Mouse (Mus musculus): Measurements from ENCODE around the gene Senp7. TPM values are rescaled to one million over a fixed set of nuclear protein-coding genes. Genes with fewer than 3 reads are reported as not detected.
A peak's percentile ranks its signal among the peaks of the same experiment; 100 is the strongest.

Gene Senp7
- polyA plus RNA-seq, 1 experiment from 2014 or later: 29.6 TPM

DNA sequence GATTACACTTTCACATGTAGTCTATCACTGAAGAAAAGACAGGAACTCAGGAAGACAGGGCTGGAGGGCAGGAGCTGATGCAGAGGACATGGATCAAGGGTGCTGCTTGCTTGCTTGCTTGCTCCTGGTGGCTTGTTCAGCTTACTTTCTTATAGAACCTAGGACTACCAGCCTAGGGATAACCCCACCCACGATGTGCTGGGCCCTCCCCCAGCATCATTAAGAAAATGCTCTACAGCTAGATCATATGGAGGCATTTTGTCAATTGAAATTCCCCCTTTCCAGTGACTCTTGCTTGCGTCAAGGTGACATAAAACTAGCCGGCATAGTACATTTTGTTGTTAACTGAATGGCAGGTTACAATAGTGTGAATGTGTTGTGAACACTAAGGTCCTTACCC, 7.8 kb downstream of the Senp7 start:
- H3K4me3 ChIP-seq (ENCODE audit: low read depth, low read length): no peak overlapping the region
- no peak for TF ChIP-seq CTCF (IDR thresholded peaks at IDR 0.05; ENCODE audit: low read depth)
- ATAC-seq (ENCODE audit: insufficient read depth): no peak
- H3K27ac ChIP-seq (ENCODE audit: low read depth): no peak overlapping the region
- no peak for DNase-seq
- H3K9ac ChIP-seq: no peak overlapping the region
- 81% methylated on average over 3 of the region's 3 CpGs for WGBS
- H3K36me3 ChIP-seq (ENCODE audit: insufficient read depth): no peaks in the 10 kb centered on the region
- no peak overlapping the region for H3K4me2 ChIP-seq
- no peaks in the 10 kb centered on the region for H3K4me1 ChIP-seq (ENCODE audit: insufficient read depth)
- H3K27me3 ChIP-seq (ENCODE audit: insufficient read depth, low read length): no peaks in the 10 kb centered on the region
- H3K9me3 ChIP-seq (ENCODE audit: low read depth, low read length): no peaks in the 10 kb centered on the region

DNA sequence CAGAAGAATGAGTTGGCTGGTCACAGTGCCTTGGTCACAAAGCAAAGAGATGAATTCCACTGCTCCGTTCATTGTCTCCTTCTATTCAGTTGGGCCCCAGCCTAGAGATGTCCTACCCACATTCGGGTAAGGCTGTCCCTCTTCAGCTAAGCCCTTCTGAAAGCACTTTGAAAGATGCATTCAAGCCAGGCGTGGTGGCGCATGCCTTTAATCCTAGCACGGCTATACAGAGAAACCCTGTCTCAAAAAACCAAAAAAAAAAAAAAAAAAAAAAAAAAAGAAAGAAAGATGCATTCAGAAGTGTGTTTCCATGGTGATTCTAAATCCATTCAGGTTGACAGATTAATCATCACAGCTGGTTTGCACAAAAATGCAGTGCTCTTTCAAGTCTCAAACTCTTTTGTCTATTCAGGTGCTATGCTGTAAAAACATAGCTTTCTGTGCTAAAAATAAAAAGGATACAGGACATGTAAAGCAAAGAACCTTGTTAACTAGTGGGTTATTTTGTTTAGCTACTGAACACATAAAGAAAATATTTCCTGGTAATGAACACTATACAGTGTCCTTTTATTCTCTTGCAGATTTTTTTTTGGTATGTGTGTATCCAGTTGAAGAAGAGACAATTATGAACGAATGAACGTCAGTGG, 8.9 kb downstream of the Senp7 start:
- no peak for TF ChIP-seq CTCF (IDR thresholded peaks at IDR 0.05; ENCODE audit: low read depth)
- Histone ChIP-seq H3K27me3 (ENCODE audit: insufficient read depth, low read length) (no peaks in the 10 kb centered on the region), H3K27ac (ENCODE audit: low read depth) (no peak overlapping the region), H3K4me1 (ENCODE audit: insufficient read depth) (no peaks in the 10 kb centered on the region), H3K36me3 (ENCODE audit: insufficient read depth) (no peaks in the 10 kb centered on the region), H3K4me2 (no peak overlapping the region), H3K9me3 (ENCODE audit: low read depth, low read length) (no peaks in the 10 kb centered on the region), H3K9ac (no peak overlapping the region), H3K4me3 (ENCODE audit: low read depth, low read length) (no peak overlapping the region)
- DNase-seq (no peak), ATAC-seq (ENCODE audit: insufficient read depth) (no peak)
- 71% methylated on average over 7 of the region's 7 CpGs for WGBS

DNA sequence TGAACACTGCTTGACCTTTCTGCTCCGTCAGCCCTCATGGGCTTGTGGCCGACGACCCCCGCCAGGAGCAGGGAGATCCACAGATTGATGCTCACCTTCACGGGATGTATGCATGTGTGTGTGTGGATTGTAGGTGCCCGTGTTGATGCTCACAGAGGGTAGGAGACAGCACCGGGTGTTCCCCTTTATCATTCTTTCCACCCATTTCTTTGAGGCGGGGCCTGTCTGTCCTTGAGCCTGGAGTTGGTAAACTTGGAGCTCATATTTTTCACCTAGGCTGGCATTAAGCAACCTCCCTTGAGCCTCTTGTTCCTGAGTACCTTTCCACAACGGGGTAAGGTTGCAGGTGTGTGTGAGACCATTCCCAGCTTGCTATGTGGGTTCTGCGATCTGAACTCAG, 10.0 kb downstream of the Senp7 start:
- Histone ChIP-seq H3K27me3 (ENCODE audit: insufficient read depth, low read length) (no peaks in the 10 kb centered on the region), H3K4me1 (ENCODE audit: insufficient read depth) (no peaks in the 10 kb centered on the region), H3K4me3 (ENCODE audit: low read depth, low read length) (no peak overlapping the region), H3K27ac (ENCODE audit: low read depth) (no peak overlapping the region), H3K4me2 (no peak overlapping the region), H3K9me3 (ENCODE audit: low read depth, low read length) (no peaks in the 10 kb centered on the region), H3K36me3 (ENCODE audit: insufficient read depth) (no peaks in the 10 kb centered on the region), H3K9ac (no peak overlapping the region)
- no peak for DNase-seq
- TF ChIP-seq CTCF (IDR thresholded peaks at IDR 0.05; ENCODE audit: low read depth): no peak
- WGBS: 77% methylated on average over 10 of the region's 10 CpGs
- no peak for ATAC-seq (ENCODE audit: insufficient read depth)

DNA sequence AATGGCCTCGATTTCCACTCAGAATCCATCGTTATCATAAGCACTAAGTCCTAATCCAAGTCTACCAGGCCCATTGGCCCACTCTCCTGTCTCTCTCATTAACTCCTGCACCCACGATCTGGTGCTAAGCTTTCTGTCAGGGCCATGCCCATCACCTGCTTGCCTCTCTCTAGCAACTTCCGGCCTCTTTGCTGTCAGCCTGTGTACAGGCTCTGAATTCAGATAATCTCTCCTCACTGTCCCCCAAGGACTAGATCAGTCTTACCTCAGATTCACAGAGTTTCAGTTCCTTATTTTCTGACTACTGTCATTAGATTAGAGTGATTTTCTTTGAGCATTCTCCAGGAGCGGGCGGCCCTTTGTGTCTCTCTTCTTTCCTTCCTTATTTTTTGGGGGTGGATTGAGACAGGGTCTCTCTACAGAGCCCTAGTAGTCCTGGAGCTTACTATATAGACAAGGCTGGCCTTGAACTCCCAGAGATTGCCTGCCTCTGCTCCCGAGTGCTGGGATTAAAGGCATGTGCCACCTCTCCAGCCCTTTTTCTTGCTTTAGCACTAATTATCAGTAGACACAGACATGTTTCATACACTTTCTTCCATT, 14.0 kb downstream of the Senp7 start:
- TF ChIP-seq CTCF (IDR thresholded peaks at IDR 0.05; ENCODE audit: low read depth): no peak
- 71% methylated on average over 7 of the region's 7 CpGs for WGBS
- no peaks in the 10 kb centered on the region for H3K27me3 ChIP-seq (ENCODE audit: insufficient read depth, low read length)

DNA sequence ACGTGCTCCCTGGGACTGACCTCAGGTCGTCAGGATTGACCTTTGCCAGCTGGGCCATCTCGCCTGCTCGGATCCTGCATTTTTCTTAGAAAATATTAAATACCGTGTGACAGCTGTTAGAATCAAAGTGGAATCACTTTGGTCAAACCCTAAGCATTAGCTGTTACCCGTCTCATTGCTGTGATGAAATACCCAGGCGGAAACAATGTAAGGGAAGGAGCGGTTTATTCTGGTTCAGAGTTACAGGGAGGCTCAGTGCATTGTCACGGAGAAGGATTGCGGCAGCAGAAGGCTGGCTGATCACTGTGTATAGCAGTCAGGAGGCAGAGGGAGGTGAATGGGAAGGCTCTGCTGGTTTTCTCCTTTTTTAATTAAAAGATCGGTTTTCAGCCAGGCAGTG, 14.8 kb downstream of the Senp7 start:
- Histone ChIP-seq H3K9ac (no peak overlapping the region), H3K4me2 (no peak overlapping the region), H3K27me3 (ENCODE audit: insufficient read depth, low read length) (no peaks in the 10 kb centered on the region), H3K27ac (ENCODE audit: low read depth) (no peak overlapping the region), H3K36me3 (ENCODE audit: insufficient read depth) (no peaks in the 10 kb centered on the region), H3K9me3 (ENCODE audit: low read depth, low read length) (no peaks in the 10 kb centered on the region), H3K4me1 (ENCODE audit: insufficient read depth) (no peaks in the 10 kb centered on the region), H3K4me3 (ENCODE audit: low read depth, low read length) (no peak overlapping the region)
- DNase-seq (no peak), ATAC-seq (ENCODE audit: insufficient read depth) (no peak)
- no peak for TF ChIP-seq CTCF (IDR thresholded peaks at IDR 0.05; ENCODE audit: low read depth)
- 53% methylated on average over 11 of the region's 11 CpGs for WGBS

More for the DNA sequence above, 14.0 kb downstream of the Senp7 start:
- Histone ChIP-seq H3K4me3 (ENCODE audit: low read depth, low read length) (no peak overlapping the region), H3K36me3 (ENCODE audit: insufficient read depth) (no peaks in the 10 kb centered on the region), H3K4me1 (ENCODE audit: insufficient read depth) (no peaks in the 10 kb centered on the region), H3K4me2 (no peak overlapping the region), H3K9me3 (ENCODE audit: low read depth, low read length) (no peaks in the 10 kb centered on the region), H3K27ac (ENCODE audit: low read depth) (no peak overlapping the region), H3K9ac (no peak overlapping the region)
- ATAC-seq (ENCODE audit: insufficient read depth) (no peak), DNase-seq (no peak)

DNA sequence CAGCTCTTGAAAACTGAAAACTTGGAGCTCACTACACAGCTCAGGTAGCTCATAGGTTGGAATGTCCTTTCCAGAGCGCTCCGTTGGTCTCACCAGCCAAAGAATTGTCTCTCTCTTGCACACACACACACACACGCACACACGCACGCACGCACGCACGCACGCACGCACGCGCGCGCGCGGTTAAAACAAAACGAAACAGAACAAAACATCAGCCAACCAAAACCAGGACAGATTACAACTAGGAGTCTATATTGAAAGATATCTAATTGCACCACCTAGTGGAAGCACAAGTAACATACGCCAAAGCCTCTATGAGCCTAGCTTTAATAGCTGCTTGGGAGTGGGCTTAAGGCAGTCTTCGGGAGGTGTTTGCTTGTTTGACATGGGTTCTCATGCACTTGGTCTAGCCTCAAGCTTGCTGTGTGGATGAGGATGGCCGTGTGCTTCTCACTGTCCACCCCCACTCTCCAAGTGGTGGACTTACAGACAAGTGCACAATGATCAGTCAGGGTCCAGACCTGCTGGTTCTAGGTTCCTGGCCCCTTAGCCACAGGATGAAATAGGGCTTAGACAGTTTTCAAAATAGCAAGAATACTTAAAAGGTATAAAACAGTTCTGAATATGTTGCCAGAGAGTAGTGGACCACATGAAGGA, 16.3 kb downstream of the Senp7 start:
- Histone ChIP-seq H3K4me2 (peak overlapping the region; percentile 63), H3K9me3 (ENCODE audit: low read depth, low read length) (no peaks in the 10 kb centered on the region), H3K9ac (peak overlapping the region; percentile 43), H3K27me3 (ENCODE audit: insufficient read depth, low read length) (no peaks in the 10 kb centered on the region), H3K27ac (ENCODE audit: low read depth) (no peak overlapping the region), H3K4me3 (ENCODE audit: low read depth, low read length) (peak overlapping the region; percentile 35), H3K36me3 (ENCODE audit: insufficient read depth) (no peaks in the 10 kb centered on the region), H3K4me1 (ENCODE audit: insufficient read depth) (no peaks in the 10 kb centered on the region)
- TF ChIP-seq CTCF (IDR thresholded peaks at IDR 0.05; ENCODE audit: low read depth): peak; percentile 81
- ATAC-seq (ENCODE audit: insufficient read depth) (peak; percentile 90), DNase-seq (peak; percentile 93)
- 9% methylated on average over 20 of the region's 20 CpGs for WGBS

DNA sequence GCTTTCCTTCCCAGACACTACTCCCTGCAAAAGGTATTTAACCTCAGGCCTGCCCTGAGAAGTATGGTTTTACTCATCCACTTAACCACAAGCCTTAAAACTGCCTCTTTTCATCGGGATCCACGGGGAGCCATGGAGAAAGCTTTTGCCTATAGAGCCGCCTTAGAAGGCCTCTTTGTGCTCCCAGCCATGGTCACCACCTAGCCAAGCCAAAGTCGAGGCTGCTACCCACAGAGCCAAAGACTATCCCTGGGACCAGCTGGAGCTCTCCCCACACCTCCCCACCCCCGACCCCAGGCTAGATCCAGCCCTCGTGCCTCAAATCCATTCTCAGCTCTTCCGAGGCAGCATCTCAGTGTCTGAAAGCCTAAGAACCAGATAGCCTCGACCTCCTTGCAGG, 18.0 kb downstream of the Senp7 start:
- H3K9ac ChIP-seq: no peak overlapping the region
- H3K4me1 ChIP-seq (ENCODE audit: insufficient read depth): no peaks in the 10 kb centered on the region
- no peak overlapping the region for H3K4me2 ChIP-seq
- no peaks in the 10 kb centered on the region for H3K36me3 ChIP-seq (ENCODE audit: insufficient read depth)
- H3K4me3 ChIP-seq (ENCODE audit: low read depth, low read length): no peak overlapping the region
- no peaks in the 10 kb centered on the region for H3K27me3 ChIP-seq (ENCODE audit: insufficient read depth, low read length)
- WGBS: 46% methylated on average over 8 of the region's 8 CpGs
- DNase-seq: no peak
- no peak overlapping the region for H3K27ac ChIP-seq (ENCODE audit: low read depth)
- no peak for ATAC-seq (ENCODE audit: insufficient read depth)
- TF ChIP-seq CTCF (IDR thresholded peaks at IDR 0.05; ENCODE audit: low read depth): no peak
- no peaks in the 10 kb centered on the region for H3K9me3 ChIP-seq (ENCODE audit: low read depth, low read length)

Data from lung, embryonic 14.5 days (tissue).